Mouse (Mus musculus) layer of hippocampus, adult 11-12 months (tissue): ENCODE results near the gene Gstm5.
A peak's percentile ranks its signal among the peaks of the same experiment; 100 is the strongest.

Experiments
- DNase-seq: peaks from one replicate; pipeline ENCODE4 v3.0.0; 2022; ENCODE audit warnings: low spot score

The Gstm5 gene

DNA sequence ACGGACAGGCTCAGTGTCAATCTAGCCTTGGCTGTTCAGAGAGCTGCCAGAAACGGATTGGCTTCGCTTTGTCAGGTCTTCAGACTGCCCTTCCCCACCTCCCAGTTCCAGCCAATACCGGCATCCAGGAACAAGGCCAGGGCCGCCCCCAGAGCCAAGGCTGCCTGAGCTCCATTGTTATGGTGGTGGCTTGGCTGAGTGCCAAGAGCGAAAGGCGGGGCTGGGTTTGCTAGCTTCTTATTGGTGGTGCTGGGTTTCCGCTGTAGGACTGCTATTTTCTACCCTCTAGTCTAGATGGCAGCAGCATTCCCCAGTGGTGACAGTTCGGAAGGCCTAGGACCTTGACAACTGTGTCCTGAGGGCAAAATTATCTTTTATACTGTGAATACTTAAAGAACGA lies 36.0 kb downstream of the Gstm5 start, which contains the start of gene Gstm7:
Gene Gstm7, minus strand, starts transcription at position 148 of the 400 bp plus-strand sequence.
- peak; percentile 99 for DNase-seq

DNA sequence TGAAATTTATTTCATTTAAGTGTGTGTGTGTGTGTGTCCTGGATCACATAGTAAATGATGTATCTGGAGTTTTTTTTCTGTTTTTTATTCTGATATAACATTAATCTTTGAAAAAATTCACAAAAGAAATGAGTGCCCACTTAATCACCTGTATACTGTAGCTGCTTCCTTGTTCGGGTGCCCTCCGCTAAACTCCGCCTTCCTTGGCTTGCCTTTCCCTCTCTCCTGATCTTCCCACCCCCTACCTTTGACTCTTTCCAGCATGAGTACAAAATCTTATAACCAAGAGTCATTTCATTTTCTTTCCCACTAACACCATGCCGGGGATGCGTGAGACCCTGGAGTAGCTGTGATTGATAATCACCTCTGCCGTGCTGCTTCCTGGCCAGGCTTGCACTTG lies 36.5 kb downstream of the Gstm5 start:
- DNase-seq = no peak

DNA sequence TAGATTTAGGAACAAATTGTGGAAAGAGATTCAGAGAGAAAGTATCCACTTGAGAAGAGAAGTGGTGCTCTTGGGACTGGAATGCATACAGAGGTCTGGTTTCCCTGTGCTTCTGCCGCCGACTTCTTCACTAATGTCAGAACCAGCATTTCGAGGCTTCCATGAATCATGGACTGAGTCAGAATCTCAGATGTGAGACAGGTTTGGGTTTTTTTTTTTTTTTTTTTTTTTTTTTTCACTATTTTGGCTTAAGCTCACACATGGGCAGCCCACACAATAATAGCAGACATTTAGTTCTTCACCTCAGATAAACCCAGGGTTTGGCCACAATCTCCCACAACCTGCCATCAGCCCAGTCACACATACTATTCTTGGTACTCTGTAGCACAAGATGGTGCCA lies 39.6 kb downstream of the Gstm5 start:
- no peak for DNase-seq

DNA sequence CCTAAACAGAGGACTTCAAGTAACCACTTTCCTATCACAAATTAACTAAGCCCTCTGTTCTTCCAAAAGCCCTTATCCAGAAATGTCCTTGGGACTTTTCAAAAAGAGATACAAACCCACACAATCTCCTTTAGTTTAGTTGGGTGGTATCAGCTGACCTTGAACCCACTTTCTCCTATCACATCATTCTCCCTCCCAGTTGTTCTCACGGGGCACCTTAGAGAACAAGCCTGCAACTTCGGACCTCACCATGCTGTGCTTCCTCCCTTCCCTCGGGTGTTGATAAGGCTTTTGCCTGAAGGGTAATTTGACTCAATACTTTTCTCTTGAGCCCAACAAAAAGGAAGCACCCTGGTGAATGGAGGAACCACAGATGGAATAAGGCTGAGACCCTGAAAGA lies 40.3 kb downstream of the Gstm5 start:
- no peak for DNase-seq

DNA sequence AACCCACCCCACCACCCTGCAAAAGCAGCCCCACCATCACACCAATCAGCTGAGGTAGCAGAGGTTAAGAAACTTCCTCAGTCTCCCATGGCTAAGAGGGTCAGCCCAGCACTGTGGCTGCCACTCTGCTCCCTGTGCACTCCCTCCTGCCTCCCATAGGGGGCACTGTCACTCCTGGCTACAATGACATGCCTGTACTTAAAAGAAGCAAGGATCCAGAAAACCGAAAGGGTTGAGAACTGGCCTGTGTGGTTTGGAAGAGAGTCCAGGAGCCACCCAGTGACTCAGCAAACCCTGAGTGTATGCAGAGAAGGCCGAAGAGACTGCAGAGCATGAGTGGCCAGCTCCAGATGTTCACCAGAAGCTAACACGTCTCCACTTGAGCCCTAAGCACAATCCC lies 43.8 kb downstream of the Gstm5 start:
- peak; percentile 70 for DNase-seq

DNA sequence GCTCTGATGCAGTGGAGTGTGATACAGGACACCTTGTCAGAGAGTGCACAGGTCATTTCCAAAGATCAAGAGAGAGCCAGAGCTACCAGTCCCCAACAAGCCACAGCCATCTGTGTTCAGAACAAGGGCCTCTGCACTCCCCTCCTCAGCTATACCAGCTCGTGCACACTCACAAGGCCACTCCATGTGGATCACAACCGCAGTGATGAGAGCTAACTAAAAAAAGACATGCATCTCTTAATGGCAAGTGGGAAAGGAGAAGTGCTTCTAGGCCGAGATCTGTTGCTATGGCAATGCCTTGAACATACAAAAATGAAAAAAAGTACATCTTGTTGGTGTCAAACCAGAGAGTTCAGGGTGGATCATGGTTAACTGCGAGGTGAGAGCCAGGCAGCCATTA lies 44.2 kb downstream of the Gstm5 start:
- DNase-seq = peak; percentile 41

DNA sequence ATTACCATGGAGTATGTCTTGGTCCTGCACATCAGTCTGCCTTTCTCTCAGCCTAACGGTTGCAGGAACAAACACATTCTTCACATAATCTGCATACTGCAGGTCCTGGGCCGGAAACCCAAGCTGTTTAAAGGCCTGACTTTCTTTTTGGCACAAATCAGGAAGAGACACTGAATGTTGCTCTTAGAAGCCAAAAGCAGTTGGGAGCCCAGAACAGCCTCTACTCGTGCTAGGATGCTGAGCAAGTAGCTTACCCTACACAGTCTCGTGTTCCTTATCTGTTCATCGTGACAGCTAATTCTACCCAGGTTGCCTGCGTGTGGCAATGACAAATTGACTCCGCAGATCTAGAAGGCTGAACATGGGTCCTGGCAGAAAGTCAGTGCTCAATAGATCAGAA lies 44.9 kb downstream of the Gstm5 start:
- DNase-seq = no peak

DNA sequence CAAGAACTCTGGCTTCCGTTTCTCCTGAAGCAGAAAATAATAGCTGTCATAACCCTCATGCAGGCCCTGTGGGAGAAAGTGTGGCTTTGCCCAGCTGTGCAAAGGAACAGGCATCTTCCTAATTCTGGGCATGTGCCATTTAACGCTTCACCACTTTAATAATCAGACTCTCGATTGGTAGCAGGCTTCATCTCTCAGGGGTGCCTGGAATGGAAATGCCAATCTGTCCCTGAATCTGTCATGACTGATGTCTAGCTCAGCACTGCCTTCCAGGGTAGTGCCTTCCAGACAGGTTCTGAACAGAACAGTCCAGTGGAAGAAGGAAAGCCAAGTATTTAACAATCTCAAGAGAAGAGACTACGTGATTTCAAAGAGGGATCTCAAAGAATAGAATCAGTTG lies 45.6 kb downstream of the Gstm5 start:
- peak; percentile 28 for DNase-seq

DNA sequence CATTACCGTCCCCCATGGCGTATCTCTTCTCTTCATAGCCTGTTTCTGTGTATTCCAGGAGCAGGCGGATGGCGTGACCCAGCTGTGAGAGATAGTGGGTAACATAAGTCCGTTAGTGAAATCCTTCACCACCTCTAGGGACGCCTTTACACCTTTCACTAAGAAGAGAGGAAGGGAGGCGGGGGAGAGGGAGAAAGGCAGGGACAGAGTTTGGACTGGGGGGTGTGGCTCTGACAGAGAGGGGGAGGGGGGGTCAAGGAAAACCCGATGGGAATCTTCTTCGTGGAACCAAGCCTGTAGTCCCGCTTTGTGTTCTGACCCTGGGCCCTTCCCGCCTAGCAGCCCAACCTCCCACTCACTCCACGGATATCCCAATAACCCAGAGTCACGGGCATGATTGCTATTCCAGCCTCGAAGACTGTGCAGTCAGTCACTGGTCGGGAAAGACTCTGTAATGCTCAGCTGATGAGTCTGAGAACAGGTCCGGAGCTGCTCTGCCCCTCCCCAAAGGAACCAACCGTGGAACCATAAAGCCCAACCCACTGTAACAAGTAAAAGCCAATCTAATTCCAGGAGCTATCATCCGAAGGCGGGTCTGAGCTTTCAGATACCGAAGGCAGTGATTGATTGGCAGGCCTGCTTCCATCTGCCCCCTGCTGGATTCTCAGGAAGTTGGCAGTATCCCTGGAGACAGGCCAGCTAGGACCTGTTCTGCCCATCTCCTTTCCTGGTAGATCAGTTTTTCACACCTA lies 47.8 kb downstream of the Gstm5 start, which contains the start of gene Gstm6:
Gene Gstm6, minus strand, starts transcription at position 511 of the 752 bp plus-strand sequence.
- peak; percentile 67 for DNase-seq

DNA sequence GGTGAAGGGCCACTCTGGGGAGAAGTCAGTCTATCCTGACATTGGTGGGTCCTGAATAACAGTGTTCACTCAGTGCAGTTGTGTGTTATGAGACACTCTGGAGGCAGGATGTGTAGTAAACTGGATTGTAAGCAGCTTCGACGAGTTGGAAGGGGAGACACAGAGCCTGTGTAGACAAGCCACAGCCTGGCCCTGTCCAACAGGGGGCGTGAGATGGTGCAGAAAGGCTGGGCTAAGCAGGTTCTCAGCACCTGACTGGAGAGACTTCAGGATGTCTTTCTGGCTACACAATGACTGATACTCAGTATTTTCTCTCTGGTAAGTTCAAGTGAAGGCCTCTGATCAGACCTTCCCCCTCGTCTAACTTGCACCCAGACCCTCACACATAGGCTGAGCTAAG lies 50.1 kb downstream of the Gstm5 start:
- DNase-seq = no peak
